Mouse (Mus musculus): ENCODE results near the gene Hipk2.
A peak's percentile ranks its signal among the peaks of the same experiment; 100 is the strongest.

Hipk2 gene

DNA sequence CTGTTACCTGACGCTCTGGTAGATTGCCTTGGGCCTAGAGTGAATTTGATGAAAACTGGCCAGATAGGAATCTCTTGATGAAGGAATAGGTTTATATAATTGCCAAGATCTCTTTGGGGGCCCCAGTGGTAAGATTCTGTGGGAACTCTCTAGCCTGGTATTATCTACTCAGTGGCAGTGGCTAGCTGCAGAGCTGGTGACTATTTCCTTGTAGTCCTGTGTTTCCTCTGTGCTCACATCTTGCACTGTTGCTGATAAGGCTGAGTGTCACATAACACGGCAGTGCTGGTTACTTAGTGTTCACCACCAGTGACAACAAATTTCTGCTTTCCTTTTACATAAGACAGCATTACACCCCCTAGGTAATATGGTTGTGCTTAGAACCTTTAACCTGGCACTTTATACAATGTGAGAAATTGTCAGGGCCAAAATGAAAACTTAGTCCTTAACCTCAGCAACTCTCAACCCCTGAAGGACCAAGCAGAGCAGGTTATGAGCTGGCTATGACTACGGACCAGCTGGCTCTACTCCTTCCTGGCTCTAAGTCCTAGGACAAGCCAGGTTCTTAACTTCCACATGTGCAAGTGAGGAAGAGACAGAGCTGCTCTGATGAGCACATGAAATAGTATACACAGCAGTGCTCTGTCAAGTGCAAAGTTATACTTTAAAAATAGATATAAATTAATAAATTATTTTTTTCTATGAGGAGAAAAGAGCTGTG lies 80.7 kb downstream of the Hipk2 start:
- DNase-seq (ENCODE audit: low read depth): peak; percentile 64

DNA sequence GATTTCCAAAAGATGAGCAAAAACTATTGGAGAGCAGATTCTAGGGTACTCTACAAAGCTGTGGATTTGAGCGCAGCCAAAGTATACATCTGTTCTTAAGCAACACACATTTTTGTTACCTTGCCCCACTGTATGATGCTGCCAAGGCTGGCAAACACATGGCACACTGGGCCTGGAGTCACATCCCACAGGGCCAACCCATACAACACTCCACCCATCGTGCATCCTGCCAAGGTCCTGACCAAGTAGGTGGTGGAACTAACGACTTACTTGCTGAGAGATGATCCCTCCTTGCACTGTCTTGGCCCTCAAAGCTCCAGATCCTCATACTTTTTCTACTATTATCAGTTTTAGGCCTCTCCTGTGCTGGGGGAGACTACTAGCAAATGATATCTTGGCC lies 83.0 kb downstream of the Hipk2 start:
- no peak for DNase-seq (ENCODE audit: low read depth)

DNA sequence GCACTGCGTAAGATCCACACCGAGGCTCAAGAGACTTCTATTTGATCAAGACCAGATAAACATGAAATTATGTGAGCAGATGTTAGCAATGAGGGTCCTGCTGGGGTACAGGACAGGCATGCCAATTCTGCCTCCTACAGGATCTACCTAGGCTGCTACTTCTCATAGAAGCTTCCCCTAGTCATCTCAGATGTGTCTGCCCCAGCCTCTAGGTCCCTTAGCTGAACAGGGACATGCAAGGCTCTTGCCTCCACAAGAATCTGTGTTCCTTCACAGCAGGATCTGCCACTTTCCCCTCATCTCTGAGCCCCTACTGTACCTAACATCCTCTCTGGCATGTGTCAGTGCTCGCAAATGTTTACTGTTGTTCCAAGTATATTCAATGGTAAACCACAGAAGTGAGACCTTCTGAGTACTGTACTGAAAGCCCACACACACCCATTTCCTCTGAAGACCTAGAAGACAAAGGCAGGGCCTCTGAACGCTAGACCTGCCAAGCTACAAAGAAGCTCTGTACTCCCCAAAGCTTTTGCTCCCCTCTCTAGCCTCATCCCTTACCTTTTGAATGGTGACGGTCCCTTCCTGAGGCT lies 86.6 kb downstream of the Hipk2 start:
- DNase-seq (ENCODE audit: low read depth): no peak

DNA sequence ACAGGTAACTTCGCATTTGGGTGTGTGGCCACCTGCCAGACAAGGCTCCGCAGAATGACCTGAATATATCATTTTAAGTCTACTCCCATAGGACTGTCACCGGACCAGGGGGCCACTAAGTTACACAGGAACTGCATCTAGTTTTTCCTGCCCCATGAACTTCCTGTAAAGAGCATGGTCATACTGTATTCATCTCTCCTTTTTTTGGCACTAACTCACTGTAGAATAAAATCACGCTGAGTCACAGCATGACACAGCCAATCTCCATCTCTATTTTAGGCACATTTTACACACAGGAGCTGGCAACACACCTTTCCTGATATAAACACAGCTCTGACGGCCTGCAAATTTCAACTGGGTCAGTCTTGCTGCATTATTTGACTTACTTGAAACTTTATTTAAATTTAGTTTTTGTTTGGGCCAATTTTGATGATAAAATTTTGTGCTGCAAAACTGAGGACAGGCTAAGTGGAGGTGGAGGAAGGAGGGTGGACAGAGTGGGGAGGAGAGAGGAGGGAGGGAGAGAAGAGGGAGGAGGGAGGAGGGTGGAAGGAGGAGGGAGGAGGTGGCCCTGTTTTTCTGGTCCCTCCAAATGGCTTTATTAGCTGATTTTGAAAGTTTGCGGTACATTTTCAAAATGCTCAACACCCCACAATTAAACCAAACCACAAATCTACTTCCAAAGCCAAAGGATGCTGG lies 88.0 kb downstream of the Hipk2 start:
- no peak for DNase-seq (ENCODE audit: low read depth)

DNA sequence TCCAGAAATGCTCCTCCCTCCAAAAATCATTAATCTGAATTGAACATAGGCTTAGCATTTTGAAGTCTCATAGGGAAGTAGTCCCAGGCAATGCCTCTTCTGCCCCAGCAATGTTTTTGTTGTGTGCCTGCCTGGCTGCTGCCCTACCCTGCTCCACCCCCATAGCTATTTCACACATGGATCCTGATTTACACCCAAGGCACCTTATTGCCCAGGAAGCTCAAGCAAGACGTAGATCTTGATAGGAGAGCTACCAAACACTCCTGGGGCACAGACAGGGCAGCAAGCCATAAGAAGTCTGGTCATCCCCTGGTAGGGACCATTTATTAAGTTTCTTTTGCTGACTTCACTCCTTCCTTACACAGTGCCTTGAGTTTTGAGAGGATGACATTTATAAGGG lies 88.8 kb downstream of the Hipk2 start:
- DNase-seq (ENCODE audit: low read depth): no peak

DNA sequence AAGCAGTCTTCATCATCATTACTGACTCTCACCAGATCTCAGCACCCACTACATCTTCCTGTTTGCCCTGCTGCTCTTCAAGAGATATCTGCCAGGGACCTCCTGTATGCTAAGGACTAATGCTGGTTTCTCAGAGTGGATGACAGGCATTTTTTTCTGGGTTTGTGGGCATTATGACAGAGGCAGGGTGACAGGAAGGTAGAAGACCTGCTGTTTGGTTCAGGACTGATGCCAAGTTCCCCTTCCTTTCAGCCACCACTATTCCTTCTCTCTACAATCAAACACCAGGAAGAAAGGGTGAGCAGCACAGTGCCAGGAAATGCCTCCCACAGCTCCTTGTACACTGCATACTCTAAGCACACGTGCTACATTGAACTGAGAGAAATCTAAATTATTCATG lies 90.2 kb downstream of the Hipk2 start:
- no peak for DNase-seq (ENCODE audit: low read depth)

DNA sequence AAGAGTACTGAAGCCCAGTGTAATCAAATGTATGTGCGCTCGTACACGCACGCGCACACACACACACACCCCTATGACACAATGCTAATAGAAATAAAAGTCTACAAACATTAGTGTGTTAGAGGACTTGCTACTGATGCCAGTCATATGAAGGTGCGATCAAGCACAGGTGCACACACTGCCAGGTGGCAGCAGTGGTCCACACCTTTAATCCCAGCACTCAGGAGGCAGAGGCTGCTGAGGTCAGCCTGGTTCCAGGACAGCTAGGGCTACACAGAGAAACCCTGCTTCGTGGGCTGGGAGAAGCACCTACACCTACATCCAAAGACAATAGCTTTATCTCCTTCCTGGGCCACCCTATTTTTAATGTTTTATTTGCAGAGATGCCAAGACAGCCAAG lies 96.6 kb downstream of the Hipk2 start:
- no peak for DNase-seq (ENCODE audit: low read depth)

DNA sequence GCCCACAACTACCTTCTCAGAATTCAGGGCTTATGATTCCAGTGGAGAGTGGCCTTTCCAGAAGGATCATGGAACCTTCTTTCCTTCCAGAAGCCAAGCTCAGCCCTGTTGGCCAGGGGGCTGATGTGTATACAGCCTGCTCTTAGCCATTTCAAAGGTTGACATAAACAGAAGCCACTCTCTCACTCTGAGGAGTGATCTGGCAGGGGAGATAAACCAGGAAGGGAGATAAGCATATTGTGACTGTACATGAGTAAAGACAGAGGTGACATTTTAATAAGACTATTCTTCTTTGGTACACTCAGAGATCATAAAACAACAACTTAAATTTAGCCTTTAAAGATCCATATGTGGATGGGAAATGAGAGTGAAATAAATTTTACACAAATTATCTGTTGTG lies 97.1 kb downstream of the Hipk2 start:
- peak; percentile 77 for DNase-seq (ENCODE audit: low read depth)

DNA sequence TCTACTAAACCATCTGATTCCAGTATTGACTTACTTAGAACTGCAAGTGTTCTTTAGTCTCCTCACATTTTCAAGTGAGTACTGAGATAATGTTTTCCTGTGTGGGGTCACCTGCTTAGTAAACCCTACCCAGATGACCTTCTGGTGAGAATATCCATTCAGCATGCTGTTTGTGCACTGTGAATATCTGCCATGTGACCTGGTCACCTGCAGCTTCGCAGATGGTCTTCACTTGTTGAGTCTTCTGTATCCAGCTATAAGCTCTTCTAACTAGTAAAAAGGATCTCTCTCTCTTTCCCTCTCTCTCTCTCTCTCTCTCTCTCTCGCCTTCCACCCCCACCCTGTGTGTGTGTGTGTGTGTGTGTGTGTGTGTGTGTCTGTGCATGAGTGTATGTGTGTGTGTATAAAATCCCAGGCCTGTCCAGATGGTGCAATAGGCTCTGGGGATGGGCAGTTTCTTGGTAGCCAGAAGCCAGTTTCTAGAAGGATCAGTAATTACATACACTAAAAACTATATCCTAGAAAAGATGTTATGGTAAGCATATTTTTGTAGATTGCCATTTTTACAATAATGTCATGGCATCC lies 99.9 kb downstream of the Hipk2 start:
- DNase-seq (ENCODE audit: low read depth): no peak

DNA sequence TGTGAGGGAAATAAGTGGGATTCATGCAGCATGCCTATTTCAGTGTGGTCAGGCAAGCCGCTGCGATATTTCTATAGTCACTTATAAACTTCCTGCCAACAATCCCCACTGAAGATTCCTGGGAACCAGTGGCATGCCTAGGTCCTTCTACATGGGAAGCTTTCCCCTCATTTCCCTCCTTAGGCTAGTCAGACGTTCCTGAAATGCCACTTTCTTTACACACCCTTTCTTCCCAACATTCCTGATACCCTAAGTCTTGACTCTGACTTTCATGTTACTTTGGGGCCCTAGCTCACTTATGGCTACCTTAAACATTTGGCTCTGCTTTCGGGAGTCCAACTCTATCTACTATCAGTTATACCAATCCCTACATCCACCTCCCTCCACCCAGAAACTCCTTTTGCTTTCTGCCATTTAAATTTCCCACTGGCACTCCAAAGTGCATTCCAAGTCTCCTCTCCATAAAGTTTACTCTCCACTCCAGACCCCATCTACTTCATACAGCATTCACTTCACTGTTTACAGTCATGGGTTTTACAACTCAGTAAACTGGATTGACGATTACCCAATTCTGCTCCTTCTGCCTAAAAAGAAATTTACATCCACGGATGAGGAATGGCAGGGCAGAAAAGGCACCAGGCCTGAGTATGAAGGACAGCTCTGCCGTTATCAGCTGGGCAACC lies 103.0 kb downstream of the Hipk2 start:
- no peak for DNase-seq (ENCODE audit: low read depth)

DNA sequence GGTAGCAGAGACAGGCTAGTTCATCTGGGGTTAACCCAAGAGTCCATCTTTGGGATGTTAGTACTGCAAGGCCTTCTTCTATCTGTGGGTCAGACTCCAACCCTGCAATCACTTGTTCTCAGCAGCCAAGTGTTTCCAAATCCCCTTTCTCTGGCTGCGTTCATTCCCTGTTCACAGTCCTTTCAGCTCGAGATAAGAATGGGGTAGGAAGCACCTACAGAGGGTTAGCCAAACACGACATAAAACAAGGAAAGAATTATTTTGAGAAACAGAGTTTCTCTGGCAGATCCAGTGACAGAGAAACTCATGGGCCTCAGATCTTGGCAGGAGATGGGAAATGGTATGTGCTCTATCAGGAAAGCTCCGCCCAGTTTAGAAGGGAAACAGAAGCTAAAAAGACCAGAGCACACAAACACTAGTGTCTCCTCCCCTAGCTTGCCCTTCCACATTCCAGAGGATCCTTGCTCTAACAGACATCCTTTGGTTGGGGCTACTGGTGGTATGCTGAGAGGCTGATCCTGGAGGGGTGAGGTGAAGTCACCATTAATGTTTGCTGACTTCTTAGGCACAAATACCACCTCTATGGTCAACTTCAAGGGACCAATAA lies 104.8 kb downstream of the Hipk2 start:
- DNase-seq (ENCODE audit: low read depth): no peak

DNA sequence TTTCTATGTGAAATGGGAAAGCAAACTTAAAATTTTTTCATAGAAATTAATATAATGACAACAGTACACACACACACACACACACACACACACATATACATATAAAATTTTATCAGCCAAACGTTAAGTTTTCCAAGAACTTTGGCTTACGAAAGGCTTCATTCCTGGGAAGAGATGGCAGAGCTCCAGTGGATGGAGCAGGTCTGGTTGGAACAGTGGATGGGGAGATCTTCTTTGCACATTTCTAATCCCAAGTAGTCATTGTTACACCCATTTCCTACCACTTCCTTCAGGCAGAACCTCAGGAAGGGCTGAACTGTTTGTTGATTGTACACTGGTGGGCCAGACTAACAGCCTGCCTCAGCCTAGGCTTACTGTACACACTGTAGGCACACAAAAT lies 106.3 kb downstream of the Hipk2 start:
- DNase-seq (ENCODE audit: low read depth): no peak

DNA sequence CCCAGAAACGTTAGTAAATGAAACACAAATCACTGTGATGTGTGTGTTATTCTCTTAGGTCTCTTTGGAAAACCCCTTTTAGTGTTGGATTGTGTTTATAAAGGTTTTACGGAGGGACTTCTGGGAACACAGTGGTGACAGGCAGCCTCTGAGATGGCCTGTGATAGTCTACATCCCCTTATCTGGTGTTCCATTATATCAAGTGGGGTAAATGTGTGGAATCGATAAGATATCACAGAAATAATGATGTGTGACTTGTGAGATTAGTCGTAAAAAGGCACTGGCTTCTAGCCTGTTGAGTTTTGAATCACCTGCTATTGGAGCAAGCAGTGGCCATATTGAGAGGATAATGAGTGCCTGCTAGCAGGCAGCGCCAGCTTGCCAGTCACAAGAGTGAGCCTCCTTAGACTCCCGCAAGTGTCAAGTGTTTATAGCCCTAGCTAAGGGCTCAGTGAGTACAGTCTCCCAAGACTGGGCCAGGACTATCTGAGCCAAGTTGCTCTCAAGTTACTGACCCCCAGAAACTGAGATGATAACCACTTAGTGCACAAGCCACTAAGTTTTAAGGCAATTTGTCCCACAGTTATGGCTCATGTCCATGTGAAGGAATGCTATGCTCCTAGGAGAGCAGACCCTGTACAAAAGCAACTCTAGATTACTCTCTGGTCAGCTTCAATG lies 113.2 kb downstream of the Hipk2 start:
- DNase-seq (ENCODE audit: low read depth): no peak

DNA sequence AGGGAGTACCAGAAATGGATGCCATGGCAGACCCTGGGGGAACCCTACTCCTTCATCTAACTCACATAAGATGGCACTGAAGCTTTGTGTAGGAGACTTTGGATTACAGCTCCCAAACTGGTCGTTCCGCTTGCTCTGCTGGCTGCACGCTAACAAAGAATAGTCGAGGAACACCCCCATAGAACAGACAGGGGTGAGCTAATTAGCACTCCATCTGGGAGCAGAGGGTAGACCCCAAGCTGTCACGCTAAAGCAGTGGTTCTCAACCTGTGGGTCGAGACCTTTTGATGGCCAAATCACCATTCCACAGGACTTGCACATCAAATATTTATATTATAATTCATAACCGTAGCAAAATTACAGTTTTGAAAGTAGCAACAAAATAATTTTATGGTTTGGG lies 114.0 kb downstream of the Hipk2 start:
- DNase-seq (ENCODE audit: low read depth): no peak

DNA sequence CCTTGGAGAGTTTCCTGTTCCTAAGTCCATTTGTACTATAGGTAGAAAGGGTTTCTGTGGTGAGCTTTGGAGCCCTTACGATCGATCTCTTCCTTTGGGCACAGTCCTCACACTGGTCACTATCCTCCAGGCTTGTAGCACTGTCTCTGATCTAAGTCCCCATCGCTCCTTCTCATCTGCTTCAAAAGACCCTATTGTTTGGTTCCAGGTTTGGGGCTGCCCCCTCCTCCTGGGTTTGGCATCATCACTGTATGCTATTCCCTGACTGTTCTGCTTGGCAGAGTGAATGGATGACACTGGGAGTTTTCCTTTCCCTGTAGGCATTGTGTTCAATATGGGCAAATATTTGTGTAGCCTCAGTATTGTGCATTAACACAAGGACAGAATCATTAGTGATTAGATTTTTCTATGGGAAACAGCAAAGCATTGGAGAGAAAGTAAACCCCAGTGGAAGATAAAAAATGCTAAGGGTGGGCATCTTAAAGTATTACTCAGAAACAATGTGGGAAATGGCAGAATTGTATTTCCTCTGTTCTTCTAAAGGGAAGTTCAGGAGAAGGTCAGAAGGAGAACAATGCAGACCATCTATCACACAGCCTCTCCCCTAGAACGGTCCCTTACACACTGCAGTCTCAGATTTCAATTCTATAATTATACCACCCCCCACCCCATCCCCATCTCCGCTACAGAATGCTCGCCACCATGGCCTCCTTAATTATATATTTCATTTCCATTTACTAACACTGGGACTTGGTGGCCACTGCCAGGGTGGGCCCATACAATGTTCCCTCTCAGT lies 114.9 kb downstream of the Hipk2 start:
- no peak for DNase-seq (ENCODE audit: low read depth)

DNA sequence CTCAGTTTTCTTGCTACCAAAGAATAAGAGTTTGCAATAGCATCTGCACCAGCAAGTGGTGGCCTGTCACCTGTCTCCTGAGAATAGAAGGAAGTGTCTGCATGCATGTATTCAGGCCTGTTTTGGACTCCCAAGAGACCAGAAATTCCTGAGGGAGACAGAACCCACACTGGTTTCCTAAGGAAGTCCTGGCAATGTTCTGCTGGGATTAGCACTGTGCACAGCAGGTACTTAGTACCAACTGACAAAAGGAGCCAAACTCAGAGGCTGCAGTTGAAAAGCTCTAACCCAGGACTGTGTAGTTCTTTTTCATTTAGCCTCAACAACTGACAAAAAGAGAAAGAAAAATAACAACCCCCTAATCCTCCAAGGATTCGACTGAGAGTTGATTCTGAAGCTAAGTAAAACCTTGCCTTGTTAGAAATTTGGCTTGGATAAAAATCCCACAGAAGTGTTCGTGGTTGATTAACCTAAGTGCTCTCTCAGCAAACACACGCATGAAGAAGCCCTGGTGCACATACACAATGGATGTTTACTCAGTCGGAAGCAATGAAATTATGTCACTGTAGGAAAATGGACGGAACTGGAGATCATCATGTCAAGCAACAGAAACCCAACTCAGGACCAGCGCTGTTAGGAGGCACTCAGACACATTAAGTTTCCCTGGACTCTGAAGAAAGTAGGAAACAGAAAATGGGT lies 115.9 kb downstream of the Hipk2 start:
- no peak for DNase-seq (ENCODE audit: low read depth)

DNA sequence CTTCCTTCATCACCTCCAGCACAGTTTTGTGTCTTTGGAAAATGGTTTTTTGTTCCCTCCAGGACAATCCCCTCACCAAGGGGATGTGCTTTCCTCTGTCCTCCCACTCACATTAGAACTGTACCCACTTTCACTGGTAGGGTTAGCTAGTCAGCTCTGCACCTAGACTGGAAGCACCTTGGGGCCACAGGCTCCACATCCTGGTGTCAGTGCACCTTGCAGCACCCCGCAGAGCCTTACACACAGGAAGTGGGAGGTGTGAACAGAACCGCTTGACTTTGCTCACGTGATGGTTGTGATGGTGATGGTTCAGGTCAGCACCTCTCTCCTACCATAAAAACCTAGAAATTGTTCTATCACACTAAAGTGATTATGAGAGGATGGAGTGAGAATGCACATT lies 116.8 kb downstream of the Hipk2 start:
- no peak for DNase-seq (ENCODE audit: low read depth)

DNA sequence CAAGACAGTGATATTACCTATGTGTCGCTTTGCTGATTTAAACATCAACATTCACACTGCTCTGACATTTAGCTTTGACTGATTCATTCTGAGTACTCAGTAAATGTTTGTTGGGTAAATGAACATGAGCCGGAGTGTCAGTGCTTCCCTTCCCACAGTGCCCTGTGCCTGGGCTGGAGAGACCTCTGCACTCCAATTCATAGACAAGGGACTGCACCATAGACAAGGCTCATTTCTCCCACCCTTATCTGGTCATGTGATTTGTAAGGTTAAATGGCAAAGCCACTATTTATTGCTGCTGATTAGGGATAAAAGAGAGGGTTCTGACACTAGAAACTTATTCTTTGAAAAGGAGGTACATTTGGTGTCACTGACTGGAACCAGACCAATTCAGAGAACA lies 118.4 kb downstream of the Hipk2 start:
- DNase-seq (ENCODE audit: low read depth): no peak

DNA sequence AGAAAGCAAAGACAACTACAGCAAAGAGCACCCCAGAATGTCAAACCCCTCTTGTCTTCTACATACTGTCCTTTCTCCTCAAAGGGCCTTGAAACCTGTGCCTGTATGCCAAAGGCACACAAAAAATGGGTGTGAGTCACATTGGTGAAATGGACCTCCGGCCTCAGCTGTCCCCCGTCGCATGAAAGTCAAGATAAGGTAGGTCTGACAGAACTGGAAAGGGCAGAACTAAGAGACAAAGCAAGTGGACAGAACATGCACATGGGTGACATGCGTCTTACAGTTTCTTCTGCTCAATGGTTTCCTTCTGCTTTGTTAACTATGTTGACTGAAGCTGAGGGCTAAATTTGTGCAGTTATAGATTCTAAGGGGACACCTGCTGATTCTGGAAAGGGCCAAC lies 119.0 kb downstream of the Hipk2 start:
- DNase-seq (ENCODE audit: low read depth): no peak

DNA sequence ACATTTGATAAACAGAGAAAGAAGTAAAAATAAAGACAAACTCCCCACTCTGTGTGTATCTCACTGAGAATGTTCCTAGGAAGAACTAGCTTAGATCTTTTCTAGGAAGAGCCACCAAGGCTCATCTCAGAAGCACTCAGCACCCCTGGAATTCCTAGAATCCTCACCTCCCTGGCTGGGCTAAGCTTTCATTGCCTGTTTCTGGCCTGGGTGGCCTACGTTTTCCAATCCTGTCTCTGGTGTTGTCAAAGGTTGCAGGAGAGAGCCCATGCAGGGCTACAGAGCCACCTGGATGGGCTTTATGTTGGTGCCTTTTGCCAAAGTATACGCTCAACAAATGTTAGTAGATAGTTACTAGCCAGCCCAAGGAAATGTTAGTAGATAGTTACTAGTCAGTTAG lies 120.0 kb downstream of the Hipk2 start:
- no peak for DNase-seq (ENCODE audit: low read depth)

All from c-Kit-positive CD71-positive TER-119-negative erythroid progenitor cells, embryonic 14.5 days (primary cell).